Mouse (Mus musculus): ENCODE results near the gene Dedd2. TPM values are rescaled to one million over a fixed set of nuclear protein-coding genes. Genes with fewer than 3 reads are reported as not detected.

Dedd2 gene
- total RNA-seq, 2 experiments from 2014 or later = 24.1 to 25.4 TPM

DNA sequence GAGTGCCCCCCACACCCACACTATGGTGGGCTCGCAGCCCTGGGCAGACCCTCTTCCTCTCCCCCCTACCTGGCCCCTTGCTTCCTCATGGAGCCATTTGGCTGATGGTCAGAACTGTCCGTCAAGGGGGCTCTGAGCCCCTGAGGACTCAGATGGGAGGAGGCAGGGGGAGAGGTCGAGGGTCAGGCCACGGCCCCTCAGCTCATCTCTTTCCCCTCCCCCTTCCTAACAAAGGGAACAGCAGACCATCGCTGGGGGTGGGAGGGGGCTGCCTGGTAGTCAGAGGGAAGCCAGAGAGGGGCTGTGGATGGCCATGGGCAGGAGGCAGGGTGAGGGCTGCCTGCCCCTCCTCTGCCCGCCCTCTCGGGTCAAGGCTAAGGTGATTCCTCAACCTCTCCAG lies 69.4 kb downstream of the Dedd2 start:
- DNase-seq (ENCODE audit: low spot score in 2 of 2) = no peak

DNA sequence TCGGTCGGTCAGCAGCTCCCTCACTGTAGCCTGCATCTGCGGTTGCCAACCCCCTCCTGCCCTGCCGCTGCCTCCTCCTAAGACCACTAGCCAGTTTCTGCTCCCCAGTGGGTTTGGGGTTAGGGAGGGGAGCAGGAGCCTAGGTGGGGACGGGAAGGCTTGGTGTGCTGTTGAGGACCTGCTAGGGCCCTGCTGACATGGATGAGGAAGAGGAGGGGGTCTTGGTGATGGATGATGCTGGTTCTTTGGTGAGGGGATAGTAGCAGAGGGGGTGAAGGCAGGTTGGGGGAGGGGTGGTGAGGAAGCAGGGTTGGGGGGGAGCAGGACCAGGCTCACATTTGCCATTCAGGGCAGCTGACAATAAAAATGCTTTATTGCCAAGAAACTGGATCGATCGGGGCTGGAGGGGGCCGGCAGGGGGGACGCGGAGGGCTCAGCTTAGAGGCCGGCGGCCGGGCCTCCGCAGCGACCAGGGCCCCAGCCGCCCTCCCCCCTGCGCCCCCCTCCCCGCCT lies 70.2 kb downstream of the Dedd2 start:
- DNase-seq (ENCODE audit: low spot score in 2 of 2) = no peak
- intact Hi-C loops (cut with DNase I) = no loop called here

More for the DNA sequence above, 69.4 kb downstream of the Dedd2 start:
- intact Hi-C loops (cut with DNase I) = no loop called here

Small RNAs within 50 kb of the gene (microRNA-seq; reads per million reads assigned to microRNA genes)
- gene Mir7048 = 0 to 2.0 reads per million in 2 experiments

Other genes starting within 250 kb of the Dedd2 start
- 100 to 1,000 TPM; 266 to 283 TPM for gene Rabac1, start 247.9 kb downstream of the Dedd2 start, total RNA-seq (2021)
- 1,000 to 10,000 TPM; 1,972 to 2,046 TPM for gene Atp1a3, start 214.7 kb downstream of the Dedd2 start, total RNA-seq (2021)
- gene Grik5, start 148.3 kb downstream of the Dedd2 start, total RNA-seq (2021) = 100 to 1,000 TPM; 215 to 242 TPM
- 10 to 100 TPM; 31.4 to 37.0 TPM for gene Zfp574, start 148.0 kb downstream of the Dedd2 start, total RNA-seq (2021)
- 10 to 100 TPM; 11.8 to 13.7 TPM for gene Pou2f2, start 40.9 kb downstream of the Dedd2 start, total RNA-seq (2021)
- gene Zfp526, start 810 bp upstream of the Dedd2 start, total RNA-seq (2021) = 10 to 100 TPM in 1 of 2 experiments, 1 to 10 TPM in 1; 10.0 to 11.1 TPM
- 100 to 1,000 TPM; 213 to 224 TPM for gene Gsk3a, start 17.2 kb upstream of the Dedd2 start, total RNA-seq (2021)
- 10 to 100 TPM; 65.1 to 75.6 TPM for gene Erf, start 30.1 kb upstream of the Dedd2 start, total RNA-seq (2021)
- 100 to 1,000 TPM; 211 to 223 TPM for gene Cic, start 47.1 kb upstream of the Dedd2 start, total RNA-seq (2021)
- 10 to 100 TPM; 26.7 to 28.0 TPM for gene Pafah1b3, start 77.4 kb upstream of the Dedd2 start, total RNA-seq (2021)
- not detected for gene Prr19, start 80.8 kb upstream of the Dedd2 start, total RNA-seq (2021)
- gene Tmem145, start 85.5 kb upstream of the Dedd2 start, total RNA-seq (2021) = 10 to 100 TPM; 47.8 to 55.1 TPM
- gene Megf8, start 96.5 kb upstream of the Dedd2 start, total RNA-seq (2021) = 100 to 1,000 TPM in 1 of 2 experiments, 10 to 100 TPM in 1; 99.2 to 105 TPM
- not detected for gene Cnfn, start 149.1 kb upstream of the Dedd2 start, total RNA-seq (2021)
- 1 to 10 TPM; 5.4 to 6.4 TPM for gene Lipe, start 178.1 kb upstream of the Dedd2 start, total RNA-seq (2021)
- not detected for gene Cxcl17, start 192.3 kb upstream of the Dedd2 start, total RNA-seq (2021)

Measured in left cerebral cortex, postnatal 25 days (tissue).